Mouse (Mus musculus) ES-Bruce4 (cell line): ENCODE measurements around the gene Adm2.

Experiments
- CTCF ChIP-seq: IDR thresholded peaks from one replicate; pipeline ENCODE4 v1.8.1; 2011; ENCODE audit warnings: low read depth, low read length
- POLR2A ChIP-seq: IDR thresholded peaks from one replicate; pipeline ENCODE4 v1.8.1; 2011; ENCODE audit warnings: low read length; ENCODE audit not compliant: insufficient read depth

DNA sequence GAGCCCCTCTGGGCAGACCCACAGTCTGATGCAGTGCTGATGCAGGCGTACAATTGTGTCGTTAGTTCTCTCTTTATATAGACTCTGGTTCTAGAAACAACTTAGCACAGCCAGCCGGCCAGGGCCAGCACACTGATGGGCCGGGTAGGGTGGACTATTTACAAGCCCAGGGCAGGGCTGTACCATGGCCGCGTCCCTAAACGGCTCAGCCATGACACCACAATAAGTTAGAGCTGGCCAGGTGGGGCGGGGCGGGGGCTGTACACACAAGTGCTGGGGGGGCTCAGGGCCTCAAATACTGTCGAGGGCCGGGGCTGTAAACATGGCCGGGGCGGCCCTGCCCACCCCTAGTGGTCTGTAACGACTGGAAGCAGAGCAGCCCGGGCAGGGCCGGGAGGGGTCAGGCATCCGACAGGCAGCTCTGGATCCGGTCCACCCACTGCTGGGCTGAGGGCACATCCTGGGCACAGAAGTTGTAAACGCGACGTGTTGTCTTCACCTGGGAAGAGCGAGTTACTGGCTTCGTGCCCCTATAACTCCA is 34.2 kb upstream of the Adm2 start:
- TF ChIP-seq CTCF (no peak), POLR2A (no peak)
